Mouse (Mus musculus) small intestine, adult 2 months (tissue): Measurements from ENCODE around the gene Csnk1g1. TPM values are rescaled to one million over a fixed set of nuclear protein-coding genes. Genes with fewer than 3 reads are reported as not detected.

Experiments used
- H3K27ac ChIP-seq: fragments of 200-500 bp; 2 replicates; pipeline ENCODE4 v1.5.1; 2012; ENCODE audit warnings: low read depth, low read length, control low read depth, inconsistent platforms; ENCODE audit not compliant: insufficient read depth
- H3K27me3 ChIP-seq: fragments of 200-500 bp; 2 replicates; pipeline ENCODE4 v1.6.1; 2012; ENCODE audit warnings: mild to moderate bottlenecking, moderate library complexity, low read length, inconsistent platforms; ENCODE audit not compliant: control insufficient read depth, insufficient read depth
- H3K36me3 ChIP-seq: fragments of 200-500 bp; 2 replicates; pipeline ENCODE4 v1.6.1; 2012; ENCODE audit warnings: mild to moderate bottlenecking, low read length, control low read depth, inconsistent platforms; ENCODE audit not compliant: control insufficient read depth, insufficient read depth
- H3K4me1 ChIP-seq: fragments of 200-500 bp; 2 replicates; pipeline ENCODE4 v1.6.1; 2012; ENCODE audit warnings: low read length, inconsistent platforms, mixed read lengths; ENCODE audit not compliant: control insufficient read depth, insufficient read depth, insufficient read length
- H3K4me3 ChIP-seq: fragments of 200-500 bp; 2 replicates; pipeline ENCODE4 v1.5.1; 2012; ENCODE audit warnings: low read depth, mild to moderate bottlenecking, control low read depth, inconsistent platforms, low read length, moderate library complexity
- CTCF ChIP-seq: fragments of 200-500 bp; IDR thresholded peaks from 2 replicates; pipeline ENCODE4 v1.5.1; 2012; ENCODE audit warnings: low read depth, mild to moderate bottlenecking, control low read depth, inconsistent platforms, low read length, moderate library complexity, mixed read lengths; ENCODE audit not compliant: insufficient replicate concordance, insufficient read length; ENCODE audit errors: extremely low read depth
- POLR2A ChIP-seq: fragments of 200-500 bp; IDR thresholded peaks from 2 replicates; pipeline ENCODE4 v1.6.1; 2012; ENCODE audit warnings: low read depth, mild to moderate bottlenecking, control low read depth, inconsistent platforms, low read length, moderate library complexity
- WGBS: fragments of 180-500 bp; shearing (Covaris S2); methylation state at CpG from one replicate; pipeline ENCODE4 v1.1.7; 2018; 5-methylcytosine and 5-hydroxymethylcytosine counted together
- polyA plus RNA-seq: library from polyadenylated mRNA; depleted of rRNA; stranded (reverse); fragments of >200 nt; gene quantifications from 2 replicates; pipeline ENCODE4 v1.2.3, GENCODE M21; 2012

Gene Csnk1g1
- polyA plus RNA-seq, 1 experiment: 3.2 TPM

- 67% methylated on average over 1 of the region's 1 CpGs for WGBS
- H3K27ac ChIP-seq: no peak overlapping the region
- TF ChIP-seq POLR2A (no peak), CTCF (no peak)
- H3K27me3 ChIP-seq: no peaks in the 10 kb centered on the region
- no peak overlapping the region for H3K4me3 ChIP-seq
- H3K36me3 ChIP-seq: no peaks in the 10 kb centered on the region
- peaks cover 3% of the 10 kb centered on the region; the same call in 1 of the 2 replicates for H3K4me1 ChIP-seq
Measured at GRCm38 (mm10) chr9:66053620-66054019, 144.9 kb downstream of the Csnk1g1 start.

- peaks cover 20% of the 10 kb centered on the region for H3K36me3 ChIP-seq
- H3K4me1 ChIP-seq: peaks cover 9% of the 10 kb centered on the region; the same call in 1 of the 2 replicates
- peak within 1 kb of the TSS; percentile 71 for H3K27ac ChIP-seq
- TF ChIP-seq POLR2A (peak; percentile 73), CTCF (no peak)
- peak within 1 kb of the TSS; percentile 92 for H3K4me3 ChIP-seq
- under 1% methylated on average over 51 of the region's 51 CpGs for WGBS
- no peaks in the 10 kb centered on the region for H3K27me3 ChIP-seq
Measured at GRCm38 (mm10) chr9:66059583-66060307, 151.0 kb downstream of the Csnk1g1 start, which contains the start of gene Ppib. Gene Ppib (plus strand): TSS chr9:66060222.

- peak overlapping the region; percentile 92 for H3K4me3 ChIP-seq
- no peak for TF ChIP-seq POLR2A
- no peak for TF ChIP-seq CTCF
- under 1% methylated on average over 19 of the region's 20 CpGs for WGBS
- H3K27me3 ChIP-seq: no peaks in the 10 kb centered on the region
- H3K27ac ChIP-seq: peak overlapping the region; percentile 71
- H3K36me3 ChIP-seq: peaks cover 24% of the 10 kb centered on the region
- peaks cover 9% of the 10 kb centered on the region; the same call in 1 of the 2 replicates for H3K4me1 ChIP-seq
Measured at GRCm38 (mm10) chr9:66060308-66060647, 151.6 kb downstream of the Csnk1g1 start.

- H3K4me1 ChIP-seq: peaks cover 9% of the 10 kb centered on the region; the same call in 1 of the 2 replicates
- H3K27ac ChIP-seq: no peak overlapping the region
- H3K27me3 ChIP-seq: no peaks in the 10 kb centered on the region
- peak overlapping the region; percentile 92 for H3K4me3 ChIP-seq
- H3K36me3 ChIP-seq: peaks cover 31% of the 10 kb centered on the region
- no peak for TF ChIP-seq POLR2A
- TF ChIP-seq CTCF: no peak
- 13% methylated on average over 4 of the region's 4 CpGs for WGBS
Measured at GRCm38 (mm10) chr9:66060986-66061385, 152.3 kb downstream of the Csnk1g1 start.

GRCm38 (mm10) chr9:66061656-66062055 lies 152.9 kb downstream of the Csnk1g1 start:
- Histone ChIP-seq H3K4me3 (no peak overlapping the region), H3K27me3 (no peaks in the 10 kb centered on the region), H3K4me1 (peaks cover 9% of the 10 kb centered on the region; the same call in 1 of the 2 replicates), H3K27ac (no peak overlapping the region), H3K36me3 (peaks cover 37% of the 10 kb centered on the region)
- TF ChIP-seq POLR2A (no peak), CTCF (no peak)
- 74% methylated on average over 3 of the region's 3 CpGs for WGBS

- WGBS: 92% methylated on average over 3 of the region's 3 CpGs
Measured at GRCm38 (mm10) chr9:66063446-66063845, 154.7 kb downstream of the Csnk1g1 start.

GRCm38 (mm10) chr9:66064316-66064715 lies 155.6 kb downstream of the Csnk1g1 start:
- no peak overlapping the region for H3K27ac ChIP-seq
- TF ChIP-seq CTCF: no peak
- TF ChIP-seq POLR2A: no peak
- H3K36me3 ChIP-seq: peaks cover 44% of the 10 kb centered on the region
- WGBS: 95% methylated on average over 11 of the region's 11 CpGs
- H3K4me3 ChIP-seq: no peak overlapping the region
- peaks cover 11% of the 10 kb centered on the region for H3K4me1 ChIP-seq
- no peaks in the 10 kb centered on the region; the same call in 1 of the 2 replicates for H3K27me3 ChIP-seq

More at GRCm38 (mm10) chr9:66063446-66063845, 154.7 kb downstream of the Csnk1g1 start:
- Histone ChIP-seq H3K36me3 (peaks cover 44% of the 10 kb centered on the region), H3K4me1 (peaks cover 9% of the 10 kb centered on the region; the same call in 1 of the 2 replicates), H3K27ac (no peak overlapping the region), H3K4me3 (no peak overlapping the region), H3K27me3 (no peaks in the 10 kb centered on the region)
- TF ChIP-seq CTCF: no peak
- TF ChIP-seq POLR2A: no peak

- no peak overlapping the region for H3K27ac ChIP-seq
- peaks cover 5% of the 10 kb centered on the region for H3K4me1 ChIP-seq
- no peaks in the 10 kb centered on the region; the same call in 1 of the 2 replicates for H3K27me3 ChIP-seq
- H3K36me3 ChIP-seq: peaks cover 44% of the 10 kb centered on the region
- 80% methylated on average over 3 of the region's 3 CpGs for WGBS
- H3K4me3 ChIP-seq: no peak overlapping the region
- TF ChIP-seq CTCF: no peak
- TF ChIP-seq POLR2A: no peak
Measured at GRCm38 (mm10) chr9:66066791-66067190, 158.1 kb downstream of the Csnk1g1 start.
